Mouse (Mus musculus) kidney, postnatal 14 days (tissue): ENCODE measurements around the gene Tjp3.

Experiments used
- DNase-seq: peaks from one replicate; pipeline ENCODE4 v3.0.0; 2022; ENCODE audit warnings: mixed read lengths

The Tjp3 gene

GRCm38 (mm10) chr10:81265540-81265939 is 25.8 kb downstream of the Tjp3 start:
- DNase-seq: no peak

DNA sequence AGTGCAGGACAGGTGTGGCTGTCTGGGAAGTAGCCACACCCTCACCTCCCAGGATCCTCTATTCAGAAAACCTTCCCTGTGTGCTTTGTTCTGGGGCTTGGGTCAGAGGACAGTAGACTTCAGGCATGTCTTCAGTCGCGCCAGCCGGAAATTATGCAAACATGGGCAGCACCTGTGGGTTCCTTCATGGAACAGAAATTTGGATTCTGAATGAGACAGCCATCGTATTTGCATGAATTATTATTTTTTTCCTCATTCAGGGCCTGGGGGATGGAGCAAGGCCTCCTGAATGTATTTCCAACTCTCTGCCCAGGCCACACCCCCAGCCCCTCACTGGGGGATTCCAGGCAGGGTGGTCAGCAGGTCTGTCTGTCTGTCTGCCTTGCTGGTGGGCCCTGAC is 30.4 kb downstream of the Tjp3 start:
- DNase-seq: no peak

DNA sequence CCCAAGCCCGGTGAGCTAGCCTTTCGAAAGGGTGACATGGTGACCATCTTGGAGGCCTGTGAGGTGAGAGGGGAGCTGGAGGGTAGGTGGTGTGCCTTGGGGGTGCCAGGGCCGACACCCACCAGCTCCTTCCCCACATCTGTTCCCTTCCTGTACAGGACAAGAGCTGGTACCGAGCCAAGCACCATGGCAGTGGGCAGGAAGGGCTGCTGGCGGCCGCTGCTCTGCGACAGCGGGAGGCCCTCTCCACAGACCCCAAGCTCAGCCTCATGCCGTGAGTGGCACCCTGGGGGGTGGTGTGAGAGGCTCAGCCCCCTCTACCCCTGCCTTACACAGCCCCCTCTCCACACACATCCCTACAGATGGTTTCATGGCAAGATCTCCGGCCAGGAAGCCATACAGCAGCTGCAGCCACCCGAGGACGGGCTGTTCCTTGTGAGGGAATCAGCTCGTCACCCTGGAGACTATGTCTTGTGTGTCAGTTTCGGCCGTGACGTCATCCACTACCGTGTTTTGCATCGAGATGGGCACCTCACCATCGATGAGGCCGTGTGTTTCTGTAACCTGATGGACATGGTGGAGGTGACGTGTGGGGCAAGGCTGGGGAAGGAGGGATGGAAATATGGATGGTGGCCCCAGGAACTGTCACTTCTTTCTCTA is 32.0 kb downstream of the Tjp3 start:
- DNase-seq: no peak

DNA sequence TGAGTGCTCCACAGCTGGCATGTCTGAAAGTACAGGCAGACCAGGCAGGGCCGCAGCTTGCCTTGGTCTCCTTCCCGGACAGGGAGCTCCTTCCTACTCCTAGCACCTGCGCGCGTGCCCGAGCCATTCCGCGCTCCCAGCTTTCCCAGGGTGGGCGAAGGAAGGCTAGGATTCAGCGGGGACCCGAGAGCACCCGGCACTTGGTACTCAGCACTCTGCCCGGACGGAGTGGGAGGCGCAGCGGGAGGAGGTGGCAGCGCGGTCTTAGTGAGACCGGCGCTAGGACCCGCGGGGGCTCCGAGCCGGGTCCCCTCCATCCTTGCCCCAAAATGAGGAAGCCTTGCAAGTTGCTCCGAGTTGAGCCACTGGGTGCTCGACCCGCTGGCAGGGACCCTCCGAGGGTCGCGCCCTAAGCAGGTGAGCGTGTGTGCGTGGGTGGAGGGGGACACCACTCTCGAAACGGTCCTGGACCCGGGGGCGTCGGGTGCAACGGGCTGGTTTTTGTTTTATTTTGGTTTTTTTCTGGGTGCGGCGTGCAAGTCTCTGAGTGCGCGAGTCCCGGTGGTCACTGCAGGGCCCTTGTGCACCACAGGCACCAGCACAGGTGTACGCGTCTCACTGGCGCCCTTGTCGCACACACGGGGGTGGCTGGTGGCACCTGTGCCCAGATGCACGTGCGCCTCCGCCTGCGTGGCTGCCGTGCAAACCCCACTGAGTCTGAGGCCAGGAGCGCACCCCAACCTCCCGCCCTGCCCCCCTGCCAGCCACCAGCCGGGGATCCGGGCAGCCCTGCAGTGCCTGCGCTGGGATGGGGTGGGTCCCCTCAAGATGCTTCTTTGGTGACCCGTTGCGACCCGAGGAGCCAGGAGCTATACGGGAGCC is 34.0 kb downstream of the Tjp3 start:
- DNase-seq: no peak

GRCm38 (mm10) chr10:81254886-81255285 is 36.5 kb downstream of the Tjp3 start:
- DNase-seq: no peak

GRCm38 (mm10) chr10:81252424-81253419 is 38.7 kb downstream of the Tjp3 start, which contains the start of gene Matk:
Gene Matk, plus strand, starts transcription at chr10:81252935.
- DNase-seq: peak; percentile 66

GRCm38 (mm10) chr10:81249442-81249841 is 41.9 kb downstream of the Tjp3 start:
- DNase-seq: no peak

DNA sequence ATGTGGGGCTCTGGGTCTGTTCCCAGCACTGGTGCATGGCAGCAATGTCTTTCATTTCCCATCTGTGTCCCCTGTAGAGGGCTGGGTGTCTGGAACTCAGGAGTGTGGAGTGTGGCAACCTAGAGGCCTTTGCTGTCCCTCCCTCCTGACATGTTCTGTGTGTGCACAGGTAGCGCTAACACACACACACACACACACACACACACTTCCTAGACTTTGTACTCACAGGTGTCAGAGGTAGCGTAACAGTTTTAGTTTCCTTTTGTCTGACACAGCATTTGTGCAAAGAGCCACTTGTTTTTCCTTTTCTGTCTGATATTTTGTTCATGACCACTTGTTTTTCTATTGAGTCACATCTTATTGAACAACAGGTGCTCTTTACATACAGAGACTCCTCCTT is 43.6 kb downstream of the Tjp3 start:
- DNase-seq: no peak

GRCm38 (mm10) chr10:81245166-81245565 is 46.2 kb downstream of the Tjp3 start:
- DNase-seq: no peak

- DNase-seq: peak; percentile 83
Observed at GRCm38 (mm10) chr10:81244595-81244994, 46.8 kb downstream of the Tjp3 start.

- DNase-seq: no peak
Observed at GRCm38 (mm10) chr10:81244146-81244545, 47.2 kb downstream of the Tjp3 start.

DNA sequence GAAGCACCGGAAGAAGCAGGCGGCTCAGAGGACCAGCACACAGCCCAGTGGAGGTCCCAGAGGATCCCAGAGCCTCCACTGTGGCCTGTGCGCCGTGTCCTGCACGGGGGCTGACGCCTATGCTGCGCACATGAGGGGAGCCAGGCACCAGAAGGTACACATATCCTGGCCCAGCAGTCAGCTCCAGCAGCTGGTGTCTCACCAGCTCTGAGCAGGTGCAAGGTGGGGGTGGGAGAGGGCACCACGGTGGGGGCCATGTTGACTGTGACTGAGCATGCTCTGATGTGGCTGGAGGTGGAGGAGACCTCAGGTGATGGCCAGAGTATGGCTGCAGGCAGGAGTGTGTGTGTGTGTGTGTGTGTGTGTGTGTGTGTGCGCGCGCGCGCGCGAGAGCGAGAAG is 49.4 kb downstream of the Tjp3 start:
- DNase-seq: no peak

- no peak for DNase-seq
Observed at GRCm38 (mm10) chr10:81240876-81241275, 50.5 kb downstream of the Tjp3 start.

DNA sequence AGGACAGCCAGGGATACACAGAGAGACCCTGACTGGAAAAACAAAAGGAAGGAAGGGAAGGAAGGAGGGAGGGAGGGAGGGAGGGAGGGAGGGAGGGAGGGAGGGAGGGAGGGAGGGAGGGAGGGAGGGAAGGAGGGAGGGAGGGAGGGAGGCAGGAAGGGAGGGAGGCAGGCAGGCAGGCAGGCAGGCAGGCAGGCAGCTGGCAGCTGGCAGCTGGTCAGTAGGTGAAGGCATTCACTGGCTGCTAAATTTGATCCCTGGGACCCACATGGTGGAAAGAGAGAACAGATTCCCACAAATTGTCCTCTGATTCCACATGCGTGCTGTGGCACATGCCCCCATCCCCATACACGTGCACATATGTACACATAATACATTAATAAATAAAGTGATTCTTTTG is 52.8 kb downstream of the Tjp3 start:
- no peak for DNase-seq

- DNase-seq: no peak
Observed at GRCm38 (mm10) chr10:81236471-81237268, 54.7 kb downstream of the Tjp3 start.

DNA sequence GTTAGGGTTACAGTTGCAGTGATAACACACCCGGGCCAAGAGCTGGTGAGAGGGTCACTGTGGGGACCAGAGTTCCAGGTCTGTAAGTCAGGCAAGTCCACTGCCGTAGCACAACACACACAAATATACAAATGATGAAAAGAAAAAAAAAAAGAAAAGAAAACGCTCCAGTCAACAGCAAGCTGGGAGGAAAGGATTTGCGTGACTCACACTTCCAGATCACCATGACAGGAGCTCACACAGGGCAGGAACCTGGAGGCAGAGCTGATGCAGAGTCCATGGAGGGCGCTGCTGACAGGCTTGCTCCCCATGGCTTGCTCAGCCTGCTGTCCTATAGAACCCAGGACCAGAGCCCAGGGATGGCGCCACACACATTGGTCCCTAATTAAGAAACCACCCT is 57.2 kb downstream of the Tjp3 start:
- DNase-seq: no peak

- DNase-seq: no peak
Observed at GRCm38 (mm10) chr10:81233226-81233585, 58.2 kb downstream of the Tjp3 start.

DNA sequence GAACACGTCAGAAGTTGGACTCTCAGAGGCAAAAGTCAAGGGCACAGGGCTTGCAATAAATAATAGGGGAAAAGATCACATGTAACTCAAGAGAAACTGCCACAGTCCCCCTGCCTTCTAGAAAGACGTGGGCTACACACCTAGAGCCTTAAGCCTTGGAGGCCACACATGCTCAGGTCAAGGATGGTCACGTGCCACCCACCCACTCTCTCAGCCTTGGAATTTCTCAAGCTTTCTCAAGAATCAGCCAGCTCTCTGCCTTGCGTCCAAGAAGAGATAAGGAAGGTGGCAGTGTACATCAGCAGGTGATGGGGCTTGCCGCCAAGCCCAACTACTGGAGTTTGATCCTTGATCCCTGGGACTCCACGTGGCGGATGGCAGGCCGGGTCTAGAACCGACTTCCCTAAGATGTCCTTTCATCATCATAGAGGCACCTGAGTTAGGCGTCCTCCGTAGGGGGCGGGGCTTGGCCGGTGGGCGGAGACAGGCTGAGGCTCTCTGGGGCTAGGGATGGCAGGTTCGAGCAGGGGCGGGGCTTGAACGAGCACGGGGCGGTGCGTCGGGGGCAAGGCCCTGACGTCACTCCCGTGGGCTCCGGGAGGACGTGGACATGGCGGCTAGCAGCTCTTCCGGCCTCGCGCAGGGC is 58.7 kb downstream of the Tjp3 start, which contains the start of gene Zfr2:
TSS of gene Zfr2 (plus strand) at position 576 of the 646 bp plus-strand sequence.
- DNase-seq: peak; percentile 93

DNA sequence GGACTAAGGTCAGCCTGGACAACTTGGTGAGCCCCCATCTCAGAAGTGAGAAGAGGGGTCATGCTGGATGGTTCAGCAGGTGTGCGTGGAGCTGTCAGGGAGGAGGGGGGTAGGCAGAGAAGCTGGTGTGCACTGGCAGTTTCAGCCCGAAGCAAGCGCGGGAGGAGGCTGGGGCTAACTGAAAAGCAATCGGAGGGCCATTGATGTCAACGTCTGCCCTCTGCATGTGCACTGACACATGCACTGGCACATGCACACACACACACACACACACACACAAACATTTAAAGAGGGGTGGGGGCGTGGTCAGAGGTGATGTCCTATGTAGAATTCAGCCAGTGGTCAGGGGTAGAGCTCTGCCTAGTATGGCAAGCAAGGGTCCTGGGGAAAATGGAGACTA is 59.9 kb downstream of the Tjp3 start:
- no peak for DNase-seq

DNA sequence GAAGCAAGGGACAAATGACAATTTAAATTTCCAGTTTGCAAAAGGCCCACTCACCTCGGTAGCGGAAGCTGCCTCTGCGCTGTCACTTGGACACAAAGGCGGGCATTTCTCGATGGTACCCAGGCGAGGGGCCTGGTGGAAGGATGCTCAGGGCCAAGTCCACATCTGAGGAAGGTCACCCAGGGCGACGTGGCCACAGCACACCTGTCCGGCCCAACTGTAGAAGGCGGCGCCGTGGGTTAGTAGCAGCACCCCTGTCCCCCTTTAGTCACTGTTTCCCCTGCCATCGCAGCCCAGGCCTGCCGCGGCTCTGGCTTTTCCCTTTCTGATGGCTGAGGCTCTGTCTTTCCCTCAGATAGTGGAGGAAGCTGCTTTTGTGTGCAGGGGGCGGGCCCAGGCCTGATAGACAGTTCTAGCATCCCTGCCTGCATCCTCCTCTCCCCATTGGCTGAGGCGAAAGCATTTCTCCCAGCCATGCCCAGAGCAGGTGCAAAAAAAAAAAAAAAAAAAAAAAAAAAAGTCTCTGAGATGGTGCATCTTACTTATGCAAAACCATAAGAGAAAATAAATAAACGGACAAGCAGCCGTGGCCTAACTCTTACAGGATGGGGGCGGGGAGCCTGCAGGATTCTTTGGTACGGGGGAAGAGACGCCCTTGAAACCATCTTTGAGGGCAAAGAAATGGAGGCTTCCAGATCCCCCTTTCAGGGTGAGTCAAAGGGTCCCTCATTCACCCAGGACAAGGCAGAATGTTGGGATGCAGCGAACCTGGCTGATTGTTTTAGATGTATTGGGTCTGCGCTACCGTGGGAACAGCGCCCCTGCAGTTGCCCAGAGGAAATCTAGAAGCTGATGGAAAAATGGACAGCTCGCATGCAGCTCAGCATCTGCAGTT is 60.7 kb downstream of the Tjp3 start, which contains the start of gene Atcay:
TSS of gene Atcay (minus strand) at position 396 of the 895 bp plus-strand sequence.
- no peak for DNase-seq
